Mouse (Mus musculus) v-Abl transformed pro-B cells (cell line): ENCODE measurements at regions not wholly inside any gene's neighbourhood (a gene's known extent, or its start where the extent isn't known, plus 50 kb on each side); places are given as distances from the start of the nearest gene placed in this dataset.

Experiments used
- in situ Hi-C, 2 experiments: fragments of 400-800 bp; cut with MboI; formaldehyde crosslinking; loops; one replicate each; pipeline ENCODE4 v1.15.1; 2025; ENCODE audit not compliant: unreplicated experiment in 2 of 2

DNA sequence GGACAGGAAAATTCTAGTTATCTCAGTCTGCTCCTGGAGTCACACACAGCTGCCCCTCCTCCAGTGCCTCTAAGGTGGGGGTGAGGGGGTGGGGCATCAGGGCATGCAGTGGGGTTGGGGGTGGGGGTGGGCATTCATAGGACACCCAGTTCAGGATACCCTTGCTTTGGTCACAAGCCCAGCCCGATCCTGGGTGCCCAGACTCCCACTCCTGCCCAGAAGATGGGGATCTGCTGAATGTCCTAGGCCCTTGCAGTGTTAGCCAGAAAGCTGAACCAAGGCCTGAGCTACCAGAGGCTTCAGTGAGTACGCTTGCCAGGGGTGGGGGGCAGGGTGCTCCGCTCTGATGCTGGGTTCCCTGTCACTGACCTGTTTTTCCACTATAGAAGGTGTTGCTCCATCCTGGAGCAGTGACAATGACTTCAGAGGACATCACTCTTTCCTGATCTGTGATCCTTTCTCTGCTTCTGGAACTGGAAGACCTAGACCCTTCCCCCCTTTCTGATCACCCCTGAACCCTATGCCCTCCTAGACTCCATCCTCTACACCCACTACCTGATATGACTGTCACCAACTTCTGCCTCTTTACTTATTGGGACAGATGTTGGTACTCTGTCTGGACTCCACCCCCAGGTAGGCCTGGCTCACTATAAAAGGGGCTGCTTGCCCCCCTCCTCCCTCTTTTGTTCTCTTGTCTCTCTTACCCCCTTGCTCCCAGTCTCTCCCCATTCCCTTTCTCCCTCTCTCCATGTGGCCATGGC, 92.1 kb upstream of the Zfp746 start:
- in situ Hi-C loops = loop anchor here (5.0 to 25.0 kb wide), 4 partner anchors 364 to 584 kb away; partner anchors contain the start of gene Gimap3 (in 1 of the 2)

GRCm38 (mm10) chr6:48177936-48178335, 91.5 kb upstream of the Zfp746 start:
- in situ Hi-C loops = loop anchor here (5.0 to 25.0 kb wide), 4 partner anchors 364 to 584 kb away; partner anchors contain the start of gene Gimap3 (in 1 of the 2)

DNA sequence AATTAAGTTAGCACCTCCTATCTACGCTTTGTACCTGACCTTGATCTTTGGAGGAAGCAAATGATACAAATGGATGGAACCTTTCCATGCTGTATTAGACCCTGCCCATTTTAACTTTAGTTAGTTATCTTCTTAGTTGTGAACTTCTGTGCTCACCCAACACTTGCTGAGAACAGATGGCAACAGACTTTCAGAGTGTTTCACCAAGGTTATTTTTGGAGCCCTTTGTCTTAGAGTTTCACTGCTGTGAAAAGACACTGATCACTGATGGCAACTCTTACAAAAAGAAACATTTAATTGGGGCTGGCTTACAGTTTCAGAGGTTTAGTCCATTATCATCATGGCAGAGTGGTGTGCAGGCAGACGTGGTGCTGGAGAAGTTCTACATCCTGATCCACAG, 88.8 kb upstream of the Zfp746 start:
- in situ Hi-C loops = loop anchor here (5.0 to 25.0 kb wide), 4 partner anchors 367 to 587 kb away; partner anchors contain the start of gene Gimap3 (in 1 of the 2)

GRCm38 (mm10) chr6:48172769-48173168, 86.4 kb upstream of the Zfp746 start:
- in situ Hi-C loops = loop anchor here in 1 of 2 experiments (10.0 kb wide), 1 partner anchor 462 kb away; no protein-coding TSS in a partner anchor

DNA sequence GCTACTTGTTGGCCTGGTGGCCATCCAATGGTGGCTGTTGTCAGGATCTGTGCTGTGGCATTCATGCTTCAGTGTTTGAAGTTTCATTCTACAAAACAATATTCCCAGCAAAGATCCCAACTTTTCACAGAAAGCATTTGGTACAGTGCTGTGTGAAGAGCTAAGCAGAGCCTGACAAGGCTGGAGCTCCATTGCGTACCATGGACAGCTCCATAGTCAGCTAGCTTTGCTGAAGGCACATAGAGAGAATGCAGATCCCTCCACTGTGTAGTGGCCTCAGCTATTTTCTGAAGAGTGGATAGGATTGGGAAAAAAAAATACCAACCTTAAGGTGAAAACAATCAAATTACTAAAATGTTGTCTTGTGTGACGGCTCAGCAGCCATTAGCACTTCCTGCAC, 50.5 kb upstream of the Zfp746 start:
- in situ Hi-C loops = no loop called here
